Mouse (Mus musculus) embryonic facial prominence, embryonic 14.5 days (tissue): ENCODE measurements around the gene Gdf7. TPM values are rescaled to one million over a fixed set of nuclear protein-coding genes. Genes with fewer than 3 reads are reported as not detected.

ENCODE experiments used
- ATAC-seq: fragments of 200-750 bp; cut with Nextera tagmentation; 2 replicates; pipeline ENCODE4 v1.8.0; 2017; ENCODE audit warnings: low read depth, moderate number of reproducible peaks, moderate TSS enrichment
- DNase-seq: peaks from one replicate; pipeline ENCODE4 v3.0.0-alpha.2; 2015; ENCODE audit warnings: low spot score
- H3K27ac ChIP-seq: fragments of 300-500 bp; sonication (generic); replicated peaks from 2 replicates; pipeline ENCODE4 v1.5.1; 2014; ENCODE audit warnings: low read depth, mild to moderate bottlenecking, low read length, moderate library complexity
- H3K27me3 ChIP-seq: fragments of 300-500 bp; sonication (generic); replicated peaks from 2 replicates; pipeline ENCODE4 v1.6.1; 2014; ENCODE audit warnings: low read length; ENCODE audit not compliant: control insufficient read depth, insufficient read depth
- H3K36me3 ChIP-seq: fragments of 300-500 bp; sonication (generic); 2 replicates; pipeline ENCODE4 v1.6.1; 2014; ENCODE audit warnings: low read length, mixed read lengths; ENCODE audit not compliant: control insufficient read depth, insufficient read depth
- H3K4me1 ChIP-seq: fragments of 300-500 bp; sonication (generic); 2 replicates; pipeline ENCODE4 v1.6.1; 2014; ENCODE audit warnings: antibody characterized with exemption, low read length; ENCODE audit not compliant: control insufficient read depth, insufficient read depth
- H3K4me2 ChIP-seq: fragments of 300-500 bp; sonication (generic); 2 replicates; pipeline ENCODE4 v1.6.1; 2014; ENCODE audit warnings: low read depth, mild to moderate bottlenecking, low read length, moderate library complexity, mixed read lengths
- H3K4me3 ChIP-seq: fragments of 300-500 bp; sonication (generic); 2 replicates; pipeline ENCODE4 v1.5.1; 2014; ENCODE audit warnings: low read depth, mild to moderate bottlenecking, low read length
- H3K9ac ChIP-seq: fragments of 300-500 bp; sonication (generic); 2 replicates; pipeline ENCODE4 v1.6.1; 2014; ENCODE audit warnings: low read depth, mild to moderate bottlenecking, low read length, moderate library complexity, mixed read lengths
- H3K9me3 ChIP-seq: fragments of 300-500 bp; sonication (generic); 2 replicates; pipeline ENCODE4 v1.6.1; 2016; ENCODE audit warnings: low read length; ENCODE audit not compliant: control insufficient read depth
- WGBS: fragments of 180-500 bp; shearing (Covaris S2); extraction: QIAGEN DNeasy Blood & Tissue Kit; methylation state at CpG from one replicate; pipeline ENCODE4 v1.1.7; 2014; 5-methylcytosine and 5-hydroxymethylcytosine counted together
- polyA plus RNA-seq: library from polyadenylated mRNA; unstranded; fragments of >200 nt; fragmentation: Nextera tagmentation; extraction: Ambion mirVana; gene quantifications from 2 replicates; pipeline ENCODE4 v1.2.1, GENCODE M21; 2014

The Gdf7 gene
- polyA plus RNA-seq, 1 experiment from 2014 or later, result 0.54 TPM

- ATAC-seq (no peak), DNase-seq (no peak)
- no peak overlapping the region for H3K27ac ChIP-seq
- peaks cover 49% of the 10 kb centered on the region for H3K36me3 ChIP-seq
- H3K4me2 ChIP-seq, result no peak overlapping the region
- H3K4me3 ChIP-seq, result no peak overlapping the region
- H3K9ac ChIP-seq, result no peak overlapping the region
- no peaks in the 10 kb centered on the region for H3K9me3 ChIP-seq
- no peaks in the 10 kb centered on the region for H3K27me3 ChIP-seq
- WGBS, result 37% methylated on average over 12 of the region's 13 CpGs
- no peaks in the 10 kb centered on the region for H3K4me1 ChIP-seq
Observed at GRCm38 (mm10) chr12:8339591-8340319, 38.0 kb upstream of the Gdf7 start.

- Histone ChIP-seq H3K9ac (no peak overlapping the region), H3K9me3 (no peaks in the 10 kb centered on the region), H3K4me2 (no peak overlapping the region), H3K4me1 (no peaks in the 10 kb centered on the region), H3K4me3 (no peak overlapping the region), H3K27me3 (no peaks in the 10 kb centered on the region), H3K36me3 (peaks cover 49% of the 10 kb centered on the region), H3K27ac (no peak overlapping the region)
- ATAC-seq (no peak), DNase-seq (no peak)
- WGBS, result 67% methylated on average over 8 of the region's 8 CpGs
Observed at GRCm38 (mm10) chr12:8338918-8339317, 37.2 kb upstream of the Gdf7 start.

DNA sequence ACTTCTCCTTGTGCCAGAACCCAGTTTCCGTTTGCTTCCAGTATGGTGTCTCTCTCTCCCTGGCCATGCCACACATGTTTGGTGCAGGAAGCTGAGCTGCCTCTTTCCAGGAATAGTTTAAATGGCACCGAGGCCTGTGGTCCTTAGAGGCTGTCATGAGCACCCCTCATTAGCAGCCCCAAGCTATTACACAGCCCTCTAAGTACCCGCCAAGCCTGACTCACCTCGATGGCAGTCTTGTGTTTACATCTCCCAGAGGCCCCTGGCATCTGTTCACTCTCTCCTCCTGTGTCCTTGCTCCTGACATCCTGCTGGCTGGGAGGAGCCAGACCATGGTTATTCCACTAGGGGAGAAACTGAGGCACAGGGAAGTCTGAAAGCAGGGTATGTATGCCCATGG lies 36.7 kb upstream of the Gdf7 start:
- no peak overlapping the region for H3K4me2 ChIP-seq
- DNase-seq (no peak), ATAC-seq (peak; percentile 49; the same call in 1 of the 2 replicates)
- 52% methylated on average over 4 of the region's 4 CpGs for WGBS
- H3K9me3 ChIP-seq, result no peaks in the 10 kb centered on the region
- H3K36me3 ChIP-seq, result peaks cover 49% of the 10 kb centered on the region
- H3K27ac ChIP-seq, result no peak overlapping the region
- H3K4me1 ChIP-seq, result no peaks in the 10 kb centered on the region
- H3K9ac ChIP-seq, result no peak overlapping the region
- no peaks in the 10 kb centered on the region for H3K27me3 ChIP-seq
- no peak overlapping the region for H3K4me3 ChIP-seq

DNA sequence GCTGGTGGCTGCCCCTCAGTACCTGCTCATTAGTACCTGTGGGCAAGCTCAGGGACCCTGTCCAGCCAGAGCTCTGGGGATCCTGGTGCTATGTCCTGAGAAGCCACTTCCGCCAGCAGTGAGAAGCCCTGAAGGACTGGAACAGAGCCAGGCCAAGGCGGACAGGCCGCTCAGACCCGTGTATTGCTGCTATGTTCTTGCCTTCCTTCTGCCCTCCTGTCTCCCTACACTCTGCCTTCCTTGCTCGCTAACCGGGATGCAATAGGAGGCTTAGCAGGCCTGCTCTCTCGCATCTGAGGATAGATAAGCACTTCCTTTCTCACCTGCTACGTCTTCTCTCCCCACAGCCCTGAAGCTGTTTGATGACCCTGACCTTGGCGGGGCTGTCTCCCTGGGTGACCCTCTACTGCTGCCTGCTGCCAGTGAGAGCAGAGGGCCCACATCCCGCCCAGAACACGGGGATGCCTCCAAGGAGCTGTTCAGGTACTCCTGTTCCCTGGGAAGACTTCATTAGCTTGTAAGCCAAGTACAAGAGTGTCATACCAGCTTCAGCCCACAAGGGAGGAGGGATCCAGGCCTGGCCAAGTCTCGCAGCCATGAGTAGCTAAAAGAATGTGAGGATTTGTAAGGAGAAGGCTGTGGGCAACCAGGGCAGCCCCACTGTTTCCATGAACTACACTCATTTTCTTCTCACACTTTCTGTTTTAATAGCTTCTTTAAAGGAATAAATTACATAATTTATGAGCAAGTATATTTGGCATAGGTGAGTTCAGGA lies 35.7 kb upstream of the Gdf7 start:
- H3K4me1 ChIP-seq, result no peaks in the 10 kb centered on the region
- H3K9ac ChIP-seq, result no peak overlapping the region
- no peak overlapping the region for H3K4me2 ChIP-seq
- WGBS, result 77% methylated on average over 11 of the region's 12 CpGs
- DNase-seq, result no peak
- H3K9me3 ChIP-seq, result no peaks in the 10 kb centered on the region
- H3K4me3 ChIP-seq, result no peak overlapping the region
- ATAC-seq, result no peak
- H3K36me3 ChIP-seq, result peaks cover 46% of the 10 kb centered on the region
- no peak overlapping the region for H3K27ac ChIP-seq
- H3K27me3 ChIP-seq, result no peaks in the 10 kb centered on the region

DNA sequence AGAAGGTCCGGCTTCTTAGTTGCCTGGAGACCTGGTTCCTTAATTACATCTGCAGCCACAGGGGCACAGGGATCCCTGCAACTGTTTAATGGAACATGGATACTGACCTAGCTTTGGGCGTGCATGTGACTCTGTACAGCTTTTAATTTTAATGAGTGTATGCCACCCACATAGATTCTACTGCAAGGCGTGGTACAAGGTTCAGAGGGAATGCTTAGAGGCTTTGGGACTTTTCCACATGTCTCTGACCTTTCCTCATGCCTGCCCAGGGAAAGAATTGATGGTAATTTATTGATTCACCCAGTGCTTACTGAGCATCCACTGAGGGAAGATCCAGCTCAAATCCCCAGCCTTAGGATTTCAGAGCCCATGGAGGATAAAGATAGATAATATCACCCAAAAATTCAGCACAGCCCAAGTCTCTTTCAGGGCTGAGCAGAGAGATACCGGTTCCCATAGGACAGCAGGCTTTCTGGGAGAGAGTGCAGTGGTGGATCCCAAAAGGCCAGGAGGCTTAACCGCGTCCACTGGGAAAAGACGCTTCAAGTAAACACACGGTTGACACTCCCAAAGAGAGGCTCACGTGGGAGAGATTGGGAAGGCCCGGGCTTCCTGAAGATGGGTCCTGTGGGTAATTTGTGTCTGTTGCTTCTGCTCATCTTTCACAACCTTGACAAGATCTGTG lies 35.0 kb upstream of the Gdf7 start:
- Histone ChIP-seq H3K9ac (no peak overlapping the region), H3K4me2 (no peak overlapping the region), H3K27me3 (no peaks in the 10 kb centered on the region), H3K4me1 (no peaks in the 10 kb centered on the region), H3K9me3 (no peaks in the 10 kb centered on the region), H3K36me3 (peaks cover 39% of the 10 kb centered on the region), H3K27ac (no peak overlapping the region), H3K4me3 (no peak overlapping the region)
- DNase-seq (no peak), ATAC-seq (peak; percentile 34; the same call in 1 of the 2 replicates)
- WGBS, result 83% methylated on average over 10 of the region's 10 CpGs

DNA sequence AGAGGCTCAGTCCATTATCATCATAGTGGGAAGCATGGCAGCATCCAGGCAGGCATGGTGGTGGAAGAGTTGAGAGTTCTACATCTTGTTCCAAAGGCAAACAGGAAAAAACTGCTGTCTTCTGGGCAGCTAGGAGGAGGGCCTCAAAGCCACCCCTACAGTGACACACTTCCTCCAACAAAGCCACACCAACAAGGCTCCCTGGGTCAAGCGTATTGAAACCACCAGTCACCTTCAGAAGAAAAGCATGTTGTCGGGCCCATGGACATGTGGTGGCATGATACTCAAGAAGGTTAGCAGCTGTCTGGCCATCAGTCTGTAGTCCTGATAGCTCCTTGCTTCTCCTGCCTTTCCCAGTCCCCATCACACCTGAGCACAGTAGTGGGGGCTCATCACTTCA lies 33.7 kb upstream of the Gdf7 start:
- H3K9me3 ChIP-seq, result no peaks in the 10 kb centered on the region
- 98% methylated on average over 2 of the region's 2 CpGs for WGBS
- H3K36me3 ChIP-seq, result peaks cover 40% of the 10 kb centered on the region
- no peak overlapping the region for H3K4me3 ChIP-seq
- ATAC-seq (no peak), DNase-seq (no peak)
- no peak overlapping the region for H3K9ac ChIP-seq
- no peaks in the 10 kb centered on the region for H3K27me3 ChIP-seq
- H3K4me2 ChIP-seq, result no peak overlapping the region
- H3K27ac ChIP-seq, result no peak overlapping the region
- H3K4me1 ChIP-seq, result no peaks in the 10 kb centered on the region

GRCm38 (mm10) chr12:8334261-8334660 lies 32.5 kb upstream of the Gdf7 start:
- H3K9me3 ChIP-seq, result no peaks in the 10 kb centered on the region
- no peaks in the 10 kb centered on the region for H3K4me1 ChIP-seq
- ATAC-seq (no peak), DNase-seq (no peak)
- no peak overlapping the region for H3K9ac ChIP-seq
- H3K27me3 ChIP-seq, result no peaks in the 10 kb centered on the region
- no peak overlapping the region for H3K27ac ChIP-seq
- 88% methylated on average over 4 of the region's 4 CpGs for WGBS
- no peak overlapping the region for H3K4me3 ChIP-seq
- peaks cover 40% of the 10 kb centered on the region for H3K36me3 ChIP-seq
- H3K4me2 ChIP-seq, result no peak overlapping the region

DNA sequence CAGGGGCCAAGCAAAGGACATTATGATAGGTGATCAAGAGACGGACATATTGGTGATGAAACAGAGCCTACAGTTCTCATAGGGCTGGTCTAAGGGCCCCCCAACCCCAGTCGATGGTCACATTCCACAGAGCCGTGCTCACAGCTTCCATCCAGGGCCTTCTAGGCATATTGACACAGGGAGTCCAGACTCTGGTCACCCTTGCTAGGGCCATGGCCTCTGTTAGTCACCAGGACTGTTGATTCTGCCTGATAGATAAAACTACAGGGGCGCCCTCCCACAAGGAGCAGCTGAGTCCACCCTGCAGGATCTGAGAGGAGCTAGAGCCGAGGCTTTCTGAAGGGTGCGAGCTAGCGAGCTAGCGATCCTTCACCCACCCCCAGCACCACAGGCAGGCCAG lies 31.9 kb upstream of the Gdf7 start:
- ATAC-seq (no peak), DNase-seq (no peak)
- Histone ChIP-seq H3K4me2 (no peak overlapping the region), H3K27me3 (no peaks in the 10 kb centered on the region), H3K27ac (no peak overlapping the region), H3K4me3 (no peak overlapping the region), H3K9ac (no peak overlapping the region), H3K36me3 (peaks cover 39% of the 10 kb centered on the region), H3K4me1 (no peaks in the 10 kb centered on the region), H3K9me3 (no peaks in the 10 kb centered on the region)
- 84% methylated on average over 8 of the region's 8 CpGs for WGBS
